Mouse (Mus musculus): ENCODE measurements around the gene Msn. TPM values are rescaled to one million over a fixed set of nuclear protein-coding genes. Genes with fewer than 3 reads are reported as not detected.

Msn gene
- total RNA-seq (2023), result 684 TPM

GRCm38 (mm10) chrX:96095509-96096499 is at the start of gene Msn:
Msn (plus strand) TSS chrX:96096042.

Other genes starting within 250 kb of the Msn start
- gene Las1l, start 139.1 kb upstream of the Msn start, total RNA-seq (2023), result 97.1 TPM
- not detected for gene Vsig4, start 197.4 kb downstream of the Msn start, total RNA-seq (2023)